ENCODE assay signal across 23 mouse cellular contexts in genomic region chr16:58607101-58607500, GRCm38 (mm10). TPM values are rescaled to one million over a fixed set of nuclear protein-coding genes. Genes with fewer than 3 reads are reported as not detected.
DNase-seq lines count a peak whose midpoint lies in the region; ATAC-seq and TF ChIP-seq lines count a peak whose summit lies in the region.
"Had no signal": no experiment of that assay in that cellular context is flagged by ENCODE, and none has a peak within 500 bp of the region (broad histone marks: within the 10 kb centered on the region; RNA-seq: fewer than 3 reads in every experiment).

No protein-coding gene starts in this region.

- 75% methylated on average over 5 of the region's 5 CpGs for WGBS in liver, embryonic 12.5 days (ENCODE audit: insufficient replicate concordance)
- 75% methylated on average over 5 of the region's 5 CpGs for WGBS in liver, embryonic 11.5 days
- 29% methylated on average over 5 of the region's 5 CpGs for WGBS in limb, embryonic 12.5 days

- H3K4me1 ChIP-seq in liver, embryonic 12.5 days: peaks cover 44% of the 10 kb centered on the region
- peaks cover 12% of the 10 kb centered on the region for H3K4me1 ChIP-seq in liver, embryonic 11.5 days (replicated peaks; ENCODE audit: control insufficient read depth, insufficient read depth, low read length)
- H3K4me1 ChIP-seq in G1E (ENCODE audit: insufficient read depth, low read depth, low read length): peaks cover 47% of the 10 kb centered on the region
- H3K4me1 ChIP-seq in limb, embryonic 12.5 days (replicated peaks): no peaks in the 10 kb centered on the region; the same call in 1 of the 2 replicates
- H3K4me1 ChIP-seq: embryonic facial prominence, embryonic 13.5 days; forebrain, embryonic 10.5 days; heart, embryonic 15.5 days; hindbrain, embryonic 15.5 days had no signal

- no peaks in the 10 kb centered on the region for H3K9me3 ChIP-seq in liver, embryonic 12.5 days (replicated peaks)
- H3K9me3 ChIP-seq in liver, embryonic 11.5 days (ENCODE audit: control insufficient read depth, low read length): no peaks in the 10 kb centered on the region
- no peaks in the 10 kb centered on the region for H3K9me3 ChIP-seq in G1E (replicated peaks)
- H3K9me3 ChIP-seq in limb, embryonic 12.5 days: no peaks in the 10 kb centered on the region
- H3K9me3 ChIP-seq: embryonic facial prominence, embryonic 13.5 days; forebrain, embryonic 10.5 days; heart, embryonic 15.5 days; hindbrain, embryonic 15.5 days had no signal

- H3K27me3 ChIP-seq in liver, embryonic 12.5 days (replicated peaks): peaks cover 4% of the 10 kb centered on the region; the same call in 1 of the 2 replicates
- H3K27me3 ChIP-seq in liver, embryonic 11.5 days (replicated peaks; ENCODE audit: control insufficient read depth, insufficient read depth, low read length): no peaks in the 10 kb centered on the region
- H3K27me3 ChIP-seq in G1E (ENCODE audit: insufficient read depth, low read length): no peaks in the 10 kb centered on the region
- H3K27me3 ChIP-seq in limb, embryonic 12.5 days: no peaks in the 10 kb centered on the region
- H3K27me3 ChIP-seq: embryonic facial prominence, embryonic 13.5 days; heart, embryonic 15.5 days; hindbrain, embryonic 15.5 days had no signal

- no peaks in the 10 kb centered on the region for H3K36me3 ChIP-seq in liver, embryonic 12.5 days
- no peaks in the 10 kb centered on the region for H3K36me3 ChIP-seq in liver, embryonic 11.5 days (ENCODE audit: control insufficient read depth, insufficient read depth, low read length)
- H3K36me3 ChIP-seq in G1E (replicated peaks): no peaks in the 10 kb centered on the region
- H3K36me3 ChIP-seq in limb, embryonic 12.5 days: no peaks in the 10 kb centered on the region
- H3K36me3 ChIP-seq: embryonic facial prominence, embryonic 13.5 days; forebrain, embryonic 10.5 days; heart, embryonic 15.5 days; hindbrain, embryonic 15.5 days had no signal

- no peak for ATAC-seq in liver, embryonic 12.5 days
- no peak for ATAC-seq in liver, embryonic 11.5 days (replicated peaks; ENCODE audit: low FRiP score)
- ATAC-seq in G1E (ENCODE audit: extremely low read depth, insufficient number of reproducible peaks, low FRiP score, poor library complexity, severe bottlenecking): no peak
- peak; percentile 68 for ATAC-seq in limb, embryonic 12.5 days (ENCODE audit: insufficient number of reproducible peaks, insufficient read depth, low FRiP score, low TSS enrichment, low read depth)

- intact Hi-C loops in left cerebral cortex, postnatal 25 days (cut with DNase I): no loop called here
- intact Hi-C loops in gastrocnemius, postnatal 36 days (cut with DNase I): no loop called here

- H3K9ac ChIP-seq in liver, embryonic 12.5 days: no peak overlapping the region
- no peak overlapping the region for H3K9ac ChIP-seq in liver, embryonic 11.5 days (ENCODE audit: low read depth, low read length)
- no peak overlapping the region for H3K9ac ChIP-seq in limb, embryonic 12.5 days (replicated peaks)
- H3K9ac ChIP-seq: embryonic facial prominence, embryonic 13.5 days; heart, embryonic 15.5 days; hindbrain, embryonic 15.5 days had no signal

- no peak overlapping the region for H3K4me3 ChIP-seq in liver, embryonic 12.5 days
- no peak overlapping the region for H3K4me3 ChIP-seq in liver, embryonic 11.5 days (ENCODE audit: low read depth, low read length)
- H3K4me3 ChIP-seq in G1E (ENCODE audit: low read depth, low read length): peak overlapping the region; percentile 33; the same call in 1 of the 2 replicates
- H3K4me3 ChIP-seq in limb, embryonic 12.5 days (replicated peaks): no peak overlapping the region
- H3K4me3 ChIP-seq: embryonic facial prominence, embryonic 13.5 days; forebrain, embryonic 10.5 days; heart, embryonic 15.5 days; hindbrain, embryonic 15.5 days had no signal

- 0 out of 2 replicates have a peak overlapping the region, but pooled peaks have one; percentile 43 for H3K27ac ChIP-seq in liver, embryonic 12.5 days
- no peak overlapping the region for H3K27ac ChIP-seq in liver, embryonic 11.5 days (ENCODE audit: low read depth, low read length)
- H3K27ac ChIP-seq in limb, embryonic 12.5 days: no peak overlapping the region
- H3K27ac ChIP-seq: embryonic facial prominence, embryonic 13.5 days; forebrain, embryonic 10.5 days; heart, embryonic 15.5 days; hindbrain, embryonic 15.5 days had no signal

- no peak for TF ChIP-seq CTCF in G1E (IDR thresholded peaks at IDR 0.05; ENCODE audit: low read depth, low read length)

- H3K4me2 ChIP-seq in liver, embryonic 12.5 days: no peak overlapping the region
- no peak overlapping the region for H3K4me2 ChIP-seq in liver, embryonic 11.5 days
- no peak overlapping the region for H3K4me2 ChIP-seq in limb, embryonic 12.5 days
- H3K4me2 ChIP-seq: embryonic facial prominence, embryonic 13.5 days; heart, embryonic 15.5 days; hindbrain, embryonic 15.5 days had no signal

- no peak for DNase-seq in liver, embryonic 11.5 days (ENCODE audit: low spot score)
- no peak for DNase-seq in G1E (ENCODE audit: low spot score)
- DNase-seq in embryo, embryonic 11 days: peak; percentile 39
- DNase-seq in left cerebral cortex, postnatal 25 days (ENCODE audit: low spot score in 2 of 2): no peak
- no peak for DNase-seq in gastrocnemius, postnatal 36 days
- DNase-seq: adrenal gland, postnatal 10 days; cerebellum, adult 9-10 months; kidney, adult 2 months; kidney, postnatal 4 days; left cerebral cortex, postnatal 4 days; lung, adult 2 months had no signal

RNA-seq across cellular contexts. Expression of gene Gm813, which starts 9.7 kb away (rescaled TPM):
- polyA plus RNA-seq in liver, embryonic 12.5 days (2016; fragmentation: Nextera tagmentation; extraction: Ambion mirVana): not detected in 2 replicates
- not detected in 2 replicates for polyA plus RNA-seq in liver, embryonic 11.5 days (2014; fragmentation: Nextera tagmentation; extraction: Ambion mirVana)
- total RNA-seq in G1E (2014; fragmentation: Nextera tagmentation) (not detected in 2 replicates), G1E (2017) (0.22 TPM in 1 of 2 replicates, not detected in the other)
- polyA plus RNA-seq in G1E (2012): not detected in 2 replicates
- polyA plus RNA-seq in limb, embryonic 12.5 days (2016; fragmentation: Nextera tagmentation; extraction: Ambion mirVana): not detected in 2 replicates
- not detected for total RNA-seq in left cerebral cortex, postnatal 25 days (2021)
- total RNA-seq in gastrocnemius, postnatal 36 days (2021): not detected
- total RNA-seq: adrenal gland, postnatal 10 days; layer of hippocampus, postnatal 25 days; left cerebral cortex, postnatal 4 days; MEL had no signal
- polyA plus RNA-seq: embryonic facial prominence, embryonic 13.5 days; forebrain, embryonic 10.5 days; gonadal fat pad, adult 2 months; heart, embryonic 15.5 days; hindbrain, embryonic 15.5 days; kidney, adult 2 months; lung, adult 2 months; spleen, adult 2 months; testis, adult 2 months; urinary bladder, adult 2 months had no signal

RNA-seq across cellular contexts. Expression of gene E330017A01Rik, which starts 31.4 kb away (rescaled TPM):
- not detected in 2 replicates for polyA plus RNA-seq in liver, embryonic 12.5 days (2016; fragmentation: Nextera tagmentation; extraction: Ambion mirVana)
- not detected in 2 replicates for polyA plus RNA-seq in liver, embryonic 11.5 days (2014; fragmentation: Nextera tagmentation; extraction: Ambion mirVana)
- not detected in 2 replicates for total RNA-seq in G1E (2014; fragmentation: Nextera tagmentation)
- total RNA-seq in G1E (2017): 0.11 and 0.17 TPM in 2 replicates
- not detected in 2 replicates for polyA plus RNA-seq in G1E (2012)
- polyA plus RNA-seq in limb, embryonic 12.5 days (2016; fragmentation: Nextera tagmentation; extraction: Ambion mirVana): not detected in 2 replicates
- total RNA-seq in left cerebral cortex, postnatal 25 days (2021): not detected
- not detected for total RNA-seq in gastrocnemius, postnatal 36 days (2021)
- total RNA-seq: adrenal gland, postnatal 10 days; layer of hippocampus, postnatal 25 days; left cerebral cortex, postnatal 4 days had no signal
- polyA plus RNA-seq: embryonic facial prominence, embryonic 13.5 days; forebrain, embryonic 10.5 days; gonadal fat pad, adult 2 months; heart, embryonic 15.5 days; kidney, adult 2 months; lung, adult 2 months; spleen, adult 2 months; urinary bladder, adult 2 months had no signal
